Mouse (Mus musculus) liver (tissue): Measurements from ENCODE around the gene Nkx6-2.
A peak's percentile ranks its signal among the peaks of the same experiment; 100 is the strongest.

ENCODE experiments used
- DNase-seq: peaks from one replicate; pipeline ENCODE4 v3.0.0-alpha.2; 2020; ENCODE audit warnings: mixed read lengths

The Nkx6-2 gene

DNA sequence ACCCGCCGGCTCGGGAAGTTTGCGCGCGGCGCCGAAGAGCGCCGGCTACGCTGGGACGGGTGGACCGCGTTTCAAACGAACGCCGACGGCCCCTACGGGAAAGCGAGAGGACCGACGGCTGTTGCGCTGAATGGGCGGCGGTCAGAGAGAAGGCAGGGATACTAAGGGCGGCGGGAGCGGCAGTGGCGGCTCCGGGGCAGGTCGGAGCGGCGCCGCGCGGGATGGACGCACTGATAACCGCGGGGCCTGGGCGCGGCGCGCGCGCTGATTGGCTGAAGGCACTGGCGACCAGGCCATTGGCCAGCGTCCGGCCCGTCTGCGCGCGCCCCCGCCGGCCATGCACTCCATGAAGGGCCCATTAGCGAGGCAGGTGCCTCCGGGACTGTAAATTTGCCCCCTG lies at the start of gene Nkx6-2:
Gene Nkx6-2, minus strand, starts transcription at position 203 of the 400 bp plus-strand sequence.
- DNase-seq: peak; percentile 24

DNA sequence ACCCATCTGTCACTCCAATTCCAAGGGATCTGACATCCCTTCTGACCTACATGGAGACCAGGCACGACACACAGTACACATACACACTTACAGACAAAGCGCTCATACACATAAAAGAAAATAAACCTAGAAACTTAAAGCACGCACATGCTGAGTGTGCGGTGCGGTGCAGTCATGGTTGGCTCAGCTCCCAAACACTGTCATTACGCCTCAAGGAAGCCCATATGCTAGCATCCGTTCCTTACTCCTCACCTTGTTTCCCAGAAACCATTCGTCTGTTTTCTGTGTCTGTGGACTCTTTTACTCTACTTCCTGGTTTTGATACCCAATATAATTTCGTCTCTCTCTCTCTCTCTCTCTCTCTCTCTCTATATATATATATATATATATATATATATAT lies 42.6 kb upstream of the Nkx6-2 start:
- DNase-seq: no peak

DNA sequence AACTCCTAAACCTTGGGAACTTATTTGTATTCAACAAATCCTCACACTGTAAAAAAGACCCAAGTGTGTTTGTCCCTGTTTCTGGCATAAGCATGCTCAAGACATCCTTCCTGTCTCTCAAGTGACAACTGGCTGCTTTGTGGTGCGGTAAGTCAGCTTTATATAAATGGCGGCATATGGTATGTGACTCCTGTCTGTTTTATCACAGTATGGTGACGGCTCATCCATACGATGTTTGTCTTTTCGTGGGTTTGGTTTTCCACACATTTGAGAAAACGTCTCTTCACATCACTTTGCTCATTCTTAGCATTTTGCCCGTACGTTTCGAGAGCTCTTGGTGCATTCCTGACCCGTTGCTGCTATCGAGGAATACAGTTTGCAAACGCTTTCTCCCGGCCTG lies 40.0 kb upstream of the Nkx6-2 start:
- no peak for DNase-seq

DNA sequence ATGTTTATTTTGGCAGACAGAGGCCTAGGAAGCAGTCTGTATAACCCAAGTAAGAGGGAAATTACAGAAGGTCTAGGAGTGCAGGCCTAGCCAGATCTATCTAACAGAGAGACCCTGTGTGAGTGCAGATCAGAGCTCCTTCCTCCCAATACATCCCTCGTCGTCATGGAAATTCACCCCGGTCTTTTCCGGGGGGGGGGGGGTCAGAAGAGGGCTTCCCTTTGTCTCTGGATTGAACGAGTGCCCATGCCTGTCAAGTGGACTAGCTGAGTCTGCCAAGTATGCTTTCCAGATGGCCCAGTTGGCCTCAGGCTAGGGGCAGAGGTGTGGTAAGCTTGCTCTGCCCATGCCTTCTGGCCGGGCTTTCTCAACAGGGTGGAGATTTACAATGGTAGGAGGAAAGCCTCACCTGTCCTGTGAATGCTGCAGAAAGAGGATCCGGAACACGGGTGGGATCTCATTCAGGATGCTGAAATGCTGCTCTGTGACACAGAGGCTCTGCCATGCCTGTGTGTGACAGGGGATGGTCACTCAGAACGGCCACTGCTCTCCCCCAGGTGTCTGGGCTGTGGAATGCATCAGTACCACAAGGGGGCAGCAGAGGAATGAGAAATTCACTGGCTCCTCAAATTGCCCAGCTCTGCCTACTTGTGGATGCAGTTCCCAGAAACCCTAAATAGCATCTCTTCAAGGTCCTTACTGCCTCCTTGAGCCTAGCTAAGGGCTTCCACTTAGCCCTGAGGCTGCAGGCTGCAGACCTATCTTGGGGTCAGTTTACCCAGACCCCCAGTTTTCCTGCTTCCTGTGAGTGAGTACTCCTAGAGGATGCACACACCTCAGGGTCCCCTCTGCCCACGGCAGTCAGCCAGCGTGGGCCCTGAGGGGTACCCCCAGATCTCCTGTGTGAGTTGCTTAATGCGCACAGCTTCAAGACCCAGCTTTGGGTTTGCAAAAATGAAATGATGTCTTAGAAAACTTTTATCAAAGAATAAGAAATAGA lies 33.5 kb upstream of the Nkx6-2 start:
- DNase-seq: peak; percentile 57

DNA sequence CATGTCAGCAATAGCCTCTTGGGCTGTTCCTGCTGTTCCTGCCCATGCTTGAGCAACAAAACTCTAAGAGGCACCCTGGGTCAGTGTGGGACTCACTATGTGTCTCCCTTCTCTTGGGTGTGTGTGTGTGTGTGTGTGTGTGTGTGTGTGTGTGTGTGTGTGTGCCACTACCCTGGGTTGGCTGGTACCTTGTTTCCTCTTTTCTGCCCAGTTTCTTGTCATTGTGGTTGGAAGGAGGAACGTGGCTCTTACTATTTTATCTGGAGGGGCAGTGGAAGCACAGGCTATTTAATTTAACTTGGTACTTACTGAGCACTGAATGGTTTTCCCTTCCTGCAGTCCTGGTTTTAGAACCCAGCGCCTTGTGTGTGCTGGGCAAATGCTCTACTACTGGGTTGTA lies 27.7 kb upstream of the Nkx6-2 start:
- no peak for DNase-seq

DNA sequence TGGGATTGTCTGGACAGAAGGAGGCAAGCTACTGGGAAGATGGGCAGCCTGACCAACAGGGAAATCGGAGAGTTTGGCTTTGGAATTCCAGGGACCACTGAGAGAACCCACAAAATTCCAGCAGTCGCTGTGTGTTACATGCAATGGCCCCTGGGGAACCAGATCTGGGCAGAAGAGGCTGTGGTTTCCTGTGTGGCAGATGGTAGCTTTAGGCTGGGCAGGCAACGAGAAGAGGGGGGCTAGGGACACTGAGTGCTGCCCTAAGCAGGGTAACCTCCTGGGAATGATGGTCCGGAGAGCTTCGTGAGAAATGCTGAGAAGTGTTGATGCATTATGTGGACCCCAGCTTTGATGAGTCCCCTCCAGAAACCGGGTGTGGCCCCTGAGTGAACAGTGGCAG lies 13.3 kb upstream of the Nkx6-2 start:
- DNase-seq: no peak

DNA sequence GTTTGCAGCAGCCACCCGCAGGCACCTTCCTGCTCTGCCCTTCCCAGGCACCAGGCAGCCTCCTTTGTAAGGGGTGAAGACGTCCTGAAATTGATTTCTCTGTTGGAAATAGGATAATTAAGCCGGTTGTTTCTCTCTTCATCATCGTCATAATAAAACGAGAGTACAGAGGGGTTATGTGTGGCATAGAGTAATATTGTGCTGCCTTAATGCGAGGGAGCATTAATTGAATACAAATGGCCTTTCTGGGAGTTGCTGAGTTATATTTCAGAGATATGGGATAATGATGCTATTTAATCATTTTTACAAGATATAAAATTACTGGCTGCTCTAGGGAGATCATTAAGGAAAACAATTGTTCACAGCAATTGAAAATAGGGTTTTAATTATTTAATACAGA lies 12.7 kb upstream of the Nkx6-2 start:
- no peak for DNase-seq

DNA sequence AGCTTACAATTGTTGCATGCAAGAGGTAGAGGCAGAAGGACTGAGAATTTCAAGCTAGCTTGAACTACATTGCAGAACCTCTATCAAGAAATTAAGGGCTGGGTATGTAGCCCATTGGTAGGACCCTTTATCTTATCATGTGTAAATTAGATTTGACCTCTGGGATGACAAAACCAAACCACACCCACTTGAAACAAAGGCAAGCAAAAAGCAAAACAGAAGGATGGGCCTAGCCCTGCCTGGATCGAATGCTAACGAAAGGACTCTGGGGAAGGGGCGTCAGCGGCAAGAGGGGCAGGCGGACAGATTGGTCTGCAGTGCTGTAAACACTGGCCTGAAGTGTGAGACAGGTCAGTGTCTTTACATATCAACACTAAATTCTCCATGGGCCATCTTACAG lies 8.7 kb upstream of the Nkx6-2 start:
- no peak for DNase-seq

DNA sequence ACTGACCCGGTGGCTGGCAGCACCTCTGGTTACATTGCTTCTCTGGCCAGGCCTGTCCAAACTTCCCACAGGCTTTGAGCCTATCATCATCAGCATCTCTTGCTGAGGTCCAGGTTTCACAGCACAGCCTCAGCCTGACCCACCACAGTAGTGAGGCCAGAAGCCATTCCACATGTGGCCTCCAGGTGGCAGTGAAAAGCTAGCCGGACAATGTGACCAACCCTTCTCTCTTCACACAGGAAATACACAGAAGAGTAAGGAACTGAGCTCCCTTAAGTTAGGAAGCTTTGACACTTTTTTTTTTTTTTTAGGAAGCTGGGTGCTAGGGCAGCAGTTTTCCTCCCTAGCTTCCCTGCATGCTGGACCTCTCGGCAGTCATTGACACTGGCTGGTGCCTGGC lies 7.7 kb upstream of the Nkx6-2 start:
- no peak for DNase-seq

DNA sequence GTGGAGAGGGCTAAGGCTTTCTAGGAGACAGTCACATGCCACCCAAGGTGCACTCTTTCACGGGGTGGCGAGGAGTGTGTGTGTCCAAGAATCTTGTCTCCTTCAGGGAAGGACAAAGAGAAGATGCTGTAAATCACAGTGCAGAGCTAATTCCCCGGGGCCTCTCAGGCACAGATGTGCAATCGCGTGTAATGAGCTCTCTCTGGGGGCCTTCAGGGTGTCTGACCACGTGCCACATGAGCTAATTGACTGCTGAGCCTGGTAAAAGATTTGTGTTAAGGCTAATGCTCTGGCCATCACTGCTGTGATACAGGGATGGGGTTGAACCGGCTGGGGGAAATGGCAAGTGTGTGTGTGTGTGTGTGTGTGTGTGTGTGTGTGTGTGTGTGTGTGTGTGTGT lies 5.3 kb upstream of the Nkx6-2 start:
- DNase-seq: no peak

DNA sequence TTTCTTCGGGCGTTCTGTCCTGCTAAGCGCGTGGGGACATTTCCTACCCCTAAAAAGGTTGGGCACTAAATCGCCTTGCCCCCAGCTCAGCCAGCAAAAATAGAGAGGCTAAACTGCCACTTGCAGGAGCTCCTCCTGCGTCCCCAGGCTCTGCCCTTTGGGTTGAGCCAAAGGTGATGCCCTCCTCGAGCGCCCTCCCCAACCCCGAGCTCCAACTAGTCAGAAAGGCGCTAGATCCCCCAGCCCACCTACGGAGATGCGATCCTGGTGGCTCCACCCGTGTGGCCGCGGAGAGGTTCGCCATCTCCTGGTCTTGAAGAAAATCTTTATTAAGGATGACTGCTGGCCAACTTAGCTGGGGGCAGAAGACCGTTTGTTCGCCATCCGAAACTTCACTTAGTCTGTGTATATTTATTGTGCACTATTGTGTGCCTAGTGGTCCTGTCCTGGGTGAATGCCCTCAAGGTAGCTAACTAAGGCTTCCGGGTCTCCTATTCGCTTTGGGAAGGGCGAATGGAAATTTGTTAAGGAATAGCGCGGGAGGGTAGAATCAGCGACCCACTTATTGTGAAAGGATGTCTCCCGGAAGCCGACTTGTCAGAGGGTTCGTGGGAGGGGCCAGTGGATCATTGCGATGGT lies 2.7 kb upstream of the Nkx6-2 start:
- DNase-seq: no peak

DNA sequence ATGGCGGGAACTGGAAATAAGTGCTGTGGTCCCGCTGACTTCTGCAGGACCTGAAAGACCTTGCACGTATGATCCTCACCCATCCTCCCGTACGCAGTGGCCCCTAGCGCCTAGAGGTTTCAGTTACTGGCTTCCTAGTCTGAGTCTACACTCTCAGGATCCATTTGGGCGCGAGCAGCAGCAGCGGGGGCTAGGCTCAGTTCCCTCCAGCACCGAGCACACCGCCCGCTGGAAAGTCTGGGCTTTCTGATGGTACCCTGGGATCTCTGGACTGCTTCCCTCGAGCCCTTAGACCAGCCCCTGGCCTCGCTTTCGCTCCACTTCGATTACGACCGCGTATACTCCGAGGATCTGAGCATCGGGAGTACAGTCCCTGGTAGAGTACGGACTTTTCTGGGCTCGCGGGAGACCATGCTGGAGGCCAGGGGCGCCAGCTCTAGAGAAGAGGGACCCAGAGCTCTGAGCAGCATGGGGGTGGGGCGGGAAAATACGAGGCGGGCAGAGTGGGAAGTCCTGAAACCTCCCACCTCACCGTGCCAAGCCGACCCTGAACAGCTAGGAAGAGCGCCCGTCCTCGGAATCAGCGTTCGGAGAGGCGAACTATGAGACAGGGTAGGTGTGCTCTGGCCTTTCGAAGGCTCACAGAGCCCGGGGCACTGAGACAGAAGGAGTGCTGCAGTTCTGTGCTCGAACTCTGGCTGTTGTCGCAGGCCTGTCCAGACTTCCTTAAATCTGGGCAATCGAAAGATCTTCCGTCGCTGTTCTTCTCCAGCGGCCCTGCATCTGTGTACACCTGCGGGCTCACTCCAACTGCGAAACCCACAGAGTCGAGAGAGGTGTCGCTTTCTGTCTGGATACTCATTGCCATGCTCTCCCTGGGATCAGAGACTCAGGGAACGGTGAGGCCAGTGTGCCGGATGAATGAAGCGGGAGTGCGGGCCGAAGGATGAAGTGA lies 1.9 kb upstream of the Nkx6-2 start:
- no peak for DNase-seq

DNA sequence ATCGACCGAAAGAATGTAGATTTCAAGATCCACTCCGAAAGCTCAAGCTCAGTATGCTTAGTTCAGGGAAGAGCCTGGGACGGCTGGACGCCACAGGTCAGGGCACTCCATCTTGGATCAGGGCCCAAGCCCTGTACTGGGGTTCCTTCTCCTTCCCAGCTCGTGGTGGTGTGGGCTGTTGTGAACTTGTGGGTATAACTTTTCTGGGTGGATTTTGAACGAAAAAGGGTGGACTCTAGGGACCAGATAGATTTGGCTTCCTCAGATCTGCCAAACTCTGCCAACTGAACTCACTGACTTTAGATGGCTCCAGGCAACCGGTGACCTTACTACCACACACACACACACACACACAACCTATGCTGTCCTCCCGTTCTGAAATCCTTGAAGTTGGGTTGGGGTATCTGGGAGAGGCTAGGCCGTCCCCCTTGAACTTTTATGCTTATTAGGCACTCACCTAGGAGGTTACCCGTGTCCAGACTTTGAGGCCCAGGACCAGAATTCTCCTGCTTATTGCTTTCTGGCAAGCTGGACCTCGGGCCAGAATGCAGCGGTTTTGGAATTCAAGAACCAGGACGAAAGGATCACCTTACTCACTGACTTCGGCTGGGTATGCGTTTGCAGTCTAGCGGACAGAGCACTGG lies 619 bp upstream of the Nkx6-2 start:
- no peak for DNase-seq

DNA sequence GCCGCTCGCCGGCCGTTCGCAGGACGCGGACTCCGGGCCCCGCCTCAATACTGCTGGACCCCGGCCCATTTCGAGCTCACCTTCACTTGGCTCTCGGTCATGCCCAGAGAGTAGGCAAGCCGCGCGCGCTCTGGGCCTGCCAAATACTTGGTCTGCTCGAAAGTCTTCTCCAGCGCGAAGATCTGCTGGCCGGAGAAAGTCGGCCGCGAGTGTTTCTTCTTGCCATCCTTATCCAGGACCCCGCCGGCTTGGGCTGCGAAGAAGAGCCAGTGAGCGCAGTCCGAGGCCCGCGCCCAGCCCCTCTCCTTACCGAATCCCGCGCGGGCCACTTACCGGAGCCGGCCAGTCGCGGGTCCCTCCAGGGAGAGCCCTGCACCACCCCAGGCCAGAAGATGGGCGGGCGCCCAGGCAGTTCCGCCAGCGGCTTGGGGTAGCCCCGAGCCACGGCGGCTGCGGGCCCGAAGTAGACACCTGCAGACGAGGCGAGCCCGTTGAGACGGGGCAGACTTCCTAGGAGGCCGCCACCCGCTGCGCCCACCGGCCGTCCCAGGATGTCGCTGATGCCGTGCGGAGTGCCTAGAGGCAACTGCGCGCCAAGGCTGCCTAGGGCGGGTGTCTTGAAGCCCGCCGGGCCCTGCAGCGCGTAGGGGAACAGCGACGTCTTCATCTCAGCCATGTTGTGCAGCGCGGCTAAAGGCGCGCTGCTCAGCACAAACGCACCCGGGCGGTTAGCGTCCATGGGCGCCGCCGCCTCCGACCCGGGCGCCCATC lies 611 bp downstream of the Nkx6-2 start:
- DNase-seq: no peak

DNA sequence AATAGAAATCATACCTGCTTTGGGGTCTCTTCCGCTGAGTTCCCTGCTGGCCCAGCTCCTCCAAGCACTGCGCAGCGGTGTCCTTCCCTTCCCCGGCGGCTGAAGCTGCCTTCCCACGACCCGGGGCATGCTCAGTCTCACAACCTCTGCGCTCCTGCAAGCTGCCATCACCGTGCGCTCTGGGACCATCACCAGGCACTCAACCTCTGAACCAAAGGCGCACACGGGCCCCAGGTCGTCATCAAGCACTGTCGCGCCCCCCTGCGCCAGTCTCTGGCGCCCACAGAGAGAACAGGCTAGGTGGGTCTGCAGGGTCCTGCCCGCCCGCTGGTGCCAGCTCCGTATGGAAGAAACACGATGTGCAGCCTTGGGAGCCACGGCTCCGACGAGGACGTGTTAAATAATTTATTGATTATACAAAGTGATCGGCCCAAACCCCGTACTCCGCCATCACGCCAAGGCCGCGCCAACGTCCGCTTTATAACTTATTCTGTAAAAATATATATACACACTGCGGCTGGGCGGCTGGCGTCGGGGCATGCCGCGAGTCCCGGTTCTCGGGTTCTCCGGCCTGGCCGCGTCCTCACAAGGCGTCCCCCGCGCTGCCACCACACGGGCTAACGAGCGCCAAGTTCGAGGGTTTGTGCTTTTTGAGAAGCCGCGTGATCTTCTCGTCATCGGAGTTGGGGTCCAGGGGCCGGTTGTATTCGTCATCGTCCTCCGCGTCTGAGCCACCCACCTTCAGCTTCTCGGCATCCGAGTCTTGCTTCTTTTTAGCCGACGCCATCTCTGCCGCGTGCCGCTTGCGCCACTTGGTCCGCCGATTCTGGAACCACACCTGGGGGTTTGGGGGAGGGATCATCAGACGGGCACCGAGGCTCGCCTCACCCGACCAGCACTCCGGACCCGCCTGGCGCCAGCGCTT lies 1.5 kb downstream of the Nkx6-2 start:
- no peak for DNase-seq

DNA sequence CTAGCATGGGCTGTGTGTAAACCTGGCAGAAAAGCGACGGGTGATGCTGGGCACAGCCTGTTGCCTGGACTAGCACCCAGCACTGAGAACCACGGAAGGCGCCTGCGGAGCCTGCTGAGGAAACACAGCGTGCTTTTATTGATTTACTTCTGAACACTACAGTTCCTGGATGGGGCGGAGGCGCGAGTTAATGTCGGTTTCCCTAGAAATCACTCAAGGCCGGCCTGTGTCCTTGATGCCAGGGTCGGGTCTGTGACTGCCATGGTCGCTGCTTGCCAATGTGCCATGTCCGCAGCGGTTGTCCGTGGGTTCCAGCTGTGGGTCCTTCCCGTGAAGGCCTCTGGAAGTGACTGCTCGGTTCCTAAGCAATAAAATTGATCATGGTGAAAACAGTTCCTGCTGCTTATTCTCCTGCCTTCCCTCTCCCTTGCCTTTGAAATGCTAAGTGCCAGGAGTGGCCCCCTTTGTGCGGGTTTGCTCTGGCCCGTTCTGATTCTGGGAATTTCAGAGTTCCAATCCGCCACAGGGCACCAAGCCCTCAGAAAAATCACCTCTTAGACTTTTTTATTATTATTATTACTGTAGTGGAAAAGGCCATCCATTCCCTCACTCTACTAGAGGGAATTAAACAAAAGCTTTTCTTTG lies 3.2 kb downstream of the Nkx6-2 start:
- no peak for DNase-seq

DNA sequence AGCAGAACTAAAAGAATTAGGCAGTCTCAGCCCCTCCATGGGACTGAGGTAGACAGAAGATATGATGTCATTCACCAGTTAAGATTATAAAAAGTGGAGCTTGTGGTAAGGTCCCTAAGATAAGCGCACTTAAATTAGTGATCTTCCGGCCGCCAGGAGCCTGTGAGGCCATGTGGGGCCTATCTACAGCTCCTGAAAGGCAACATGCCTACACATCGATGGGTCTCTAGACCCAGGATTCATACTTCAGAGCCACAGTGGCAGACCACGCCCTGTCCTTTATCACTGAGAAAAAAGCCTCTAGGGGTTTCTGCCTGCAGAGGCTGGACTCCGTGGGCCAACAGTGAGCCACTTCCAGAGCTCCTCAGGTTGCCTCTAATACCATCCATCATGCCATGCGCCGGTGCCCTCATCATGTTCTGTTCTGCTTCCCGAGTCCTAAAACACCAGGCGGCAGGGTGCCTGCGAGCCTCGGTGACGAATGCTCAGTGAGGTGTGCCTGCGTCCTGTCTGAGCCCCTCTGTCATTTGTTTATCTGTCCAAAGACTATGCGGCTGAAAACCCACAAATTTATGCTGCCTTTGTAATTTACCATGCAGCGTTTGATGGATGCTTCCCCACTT lies 6.4 kb downstream of the Nkx6-2 start:
- DNase-seq: no peak

DNA sequence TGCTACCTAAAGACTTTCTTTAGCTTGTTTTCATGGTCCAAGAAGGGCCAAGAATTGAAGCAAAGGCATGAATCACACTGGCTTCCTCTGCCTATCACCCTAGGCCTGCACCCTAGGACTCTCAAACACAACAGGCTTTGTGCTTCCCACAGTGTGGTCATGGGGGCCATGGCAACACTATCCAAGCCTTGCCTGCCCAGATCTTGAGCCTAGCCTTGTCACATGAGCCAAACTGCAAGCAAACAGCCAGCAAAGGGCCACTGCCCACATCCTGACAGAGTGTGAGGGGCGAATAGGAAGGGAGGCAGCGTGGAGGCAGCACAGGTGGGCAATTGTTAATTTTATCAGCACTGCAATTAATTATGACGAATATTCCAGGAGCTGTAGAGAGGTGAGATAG lies 9.9 kb downstream of the Nkx6-2 start:
- no peak for DNase-seq

DNA sequence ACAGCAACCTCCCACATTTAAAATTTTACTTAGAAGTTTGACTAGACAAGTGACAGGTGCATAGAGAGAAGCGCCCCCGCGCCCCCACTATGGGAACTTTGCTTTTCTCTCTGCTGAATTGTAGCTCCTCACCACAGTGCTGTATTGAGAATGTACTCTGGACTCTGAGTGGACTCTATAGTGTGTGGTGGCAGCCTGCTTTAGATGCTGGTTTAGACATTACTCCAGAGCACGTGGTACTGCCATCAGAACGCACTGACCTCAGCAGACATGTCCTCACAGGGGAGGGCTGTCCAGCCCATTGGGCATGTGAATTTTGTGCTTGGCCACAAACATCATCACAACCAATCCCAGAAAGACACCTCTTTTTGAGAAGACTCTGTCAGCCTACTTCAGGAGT lies 11.8 kb downstream of the Nkx6-2 start:
- no peak for DNase-seq

DNA sequence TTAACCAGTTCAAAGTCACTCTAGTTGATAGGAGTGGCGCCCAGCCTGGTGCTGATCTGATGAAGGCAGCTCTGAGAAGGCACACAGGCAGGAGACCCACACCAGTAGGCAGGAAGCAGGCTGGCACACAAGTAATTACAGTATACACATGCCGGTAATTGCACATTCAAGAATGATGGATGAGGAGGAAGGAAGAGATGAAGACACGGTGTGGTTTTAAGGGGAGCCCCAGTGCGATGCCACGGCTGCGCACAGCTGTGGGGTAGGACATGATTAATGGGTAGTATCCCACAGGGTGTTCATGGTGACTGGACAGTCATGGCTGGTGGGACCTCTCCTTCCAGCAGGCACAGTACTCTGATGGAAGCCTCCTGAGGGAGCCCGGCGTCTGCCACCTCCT lies 16.1 kb downstream of the Nkx6-2 start:
- no peak for DNase-seq
